Mouse (Mus musculus): ENCODE measurements around the gene Setd1b. TPM values are rescaled to one million over a fixed set of nuclear protein-coding genes. Genes with fewer than 3 reads are reported as not detected.

Setd1b gene
- total RNA-seq (2021): 10 to 100 TPM in 1 of 2 experiments, 1 to 10 TPM in 1; 7.7 to 13.0 TPM
- long read RNA-seq, experiment 1, partial matches to known transcripts: 0 of 3 reads
- long read RNA-seq, experiment 1, other reads (novel, unspliced or antisense): 3 of 3 reads
- long read RNA-seq, experiment 2, partial matches to known transcripts: 0 of 6 reads
- long read RNA-seq, experiment 2, other reads (novel, unspliced or antisense): 6 of 6 reads

DNA sequence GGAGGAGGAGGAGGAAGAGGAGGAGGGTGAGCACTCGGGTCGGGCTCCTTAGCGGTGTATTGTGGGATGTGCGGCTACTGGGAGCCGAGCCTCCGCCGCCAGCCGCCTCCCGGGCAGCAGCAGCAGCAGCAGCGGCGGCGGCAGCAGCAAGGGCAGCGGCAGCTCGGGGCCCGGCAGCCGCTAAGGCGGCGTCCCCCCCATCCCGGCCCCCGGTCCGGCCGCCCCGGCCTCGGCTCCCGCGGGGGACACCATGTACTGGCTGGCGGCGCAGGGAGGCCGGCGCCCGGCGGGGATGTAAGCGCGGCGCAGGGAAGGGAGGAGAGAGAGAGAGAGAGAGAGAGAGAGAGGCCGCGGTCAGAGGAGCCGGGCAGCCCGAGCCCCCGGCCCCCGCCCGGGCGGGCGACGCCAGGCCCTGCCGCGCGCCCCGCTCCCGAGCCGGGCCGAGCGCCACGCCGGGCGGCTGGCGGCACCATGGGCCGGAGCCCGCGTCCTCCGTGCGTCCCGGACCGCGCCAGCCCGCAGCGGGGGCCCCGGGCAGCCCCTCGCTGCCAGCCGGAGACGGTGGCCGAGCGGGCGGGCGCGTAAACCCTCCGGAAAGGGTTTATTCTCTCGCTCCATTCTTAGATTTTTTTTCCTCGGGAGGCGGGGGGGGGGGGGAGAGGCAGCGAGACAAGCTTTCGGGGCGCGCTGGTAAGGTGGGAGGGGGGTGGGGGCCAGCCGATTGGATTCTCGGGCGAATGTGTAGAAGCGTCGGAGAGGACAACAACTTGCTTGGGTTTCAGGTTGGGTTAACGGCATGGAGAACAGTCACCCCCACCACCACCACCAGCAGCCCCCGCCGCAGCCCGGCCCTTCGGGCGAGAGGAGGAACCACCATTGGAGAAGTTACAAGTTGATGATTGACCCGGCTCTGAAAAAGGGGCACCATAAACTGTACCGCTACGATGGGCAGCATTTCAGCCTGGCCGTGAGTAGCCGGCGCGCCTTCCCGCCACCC lies at the start of gene Setd1b:
TSS of gene Setd1b (plus strand) at position 33 of the 997 bp plus-strand sequence.
- DNase-seq: peak in 1 of 2 experiments; percentile 63
- intact Hi-C loops (cut with DNase I): no loop called here

DNA sequence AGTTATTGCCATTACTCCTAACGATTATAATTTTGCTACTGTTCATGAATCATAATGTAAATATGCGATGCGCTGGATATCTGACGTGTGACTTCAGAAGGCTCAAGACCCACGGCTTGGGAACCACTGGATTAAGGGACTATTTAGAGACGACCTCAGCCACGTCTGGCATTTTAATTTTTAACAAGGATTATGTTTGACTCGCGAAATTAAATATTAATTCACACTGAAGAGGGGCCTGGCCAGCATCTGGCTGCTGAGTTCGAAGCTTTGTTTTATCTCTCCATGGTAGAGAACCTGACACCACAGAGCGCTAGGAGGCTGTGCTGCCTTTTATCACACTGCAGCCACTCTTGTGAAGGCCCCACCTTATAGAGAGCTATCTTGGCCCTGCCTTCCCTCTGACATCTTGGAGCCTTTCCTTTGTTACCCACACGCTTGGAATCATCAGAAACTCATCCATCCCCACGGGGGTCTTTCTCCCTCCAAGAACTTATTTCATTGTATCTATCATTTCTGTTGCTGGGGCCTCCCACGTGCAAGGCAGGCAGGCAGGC lies 48.8 kb upstream of the Setd1b start:
- intact Hi-C loops (cut with DNase I): no loop called here
- no peak for DNase-seq

DNA sequence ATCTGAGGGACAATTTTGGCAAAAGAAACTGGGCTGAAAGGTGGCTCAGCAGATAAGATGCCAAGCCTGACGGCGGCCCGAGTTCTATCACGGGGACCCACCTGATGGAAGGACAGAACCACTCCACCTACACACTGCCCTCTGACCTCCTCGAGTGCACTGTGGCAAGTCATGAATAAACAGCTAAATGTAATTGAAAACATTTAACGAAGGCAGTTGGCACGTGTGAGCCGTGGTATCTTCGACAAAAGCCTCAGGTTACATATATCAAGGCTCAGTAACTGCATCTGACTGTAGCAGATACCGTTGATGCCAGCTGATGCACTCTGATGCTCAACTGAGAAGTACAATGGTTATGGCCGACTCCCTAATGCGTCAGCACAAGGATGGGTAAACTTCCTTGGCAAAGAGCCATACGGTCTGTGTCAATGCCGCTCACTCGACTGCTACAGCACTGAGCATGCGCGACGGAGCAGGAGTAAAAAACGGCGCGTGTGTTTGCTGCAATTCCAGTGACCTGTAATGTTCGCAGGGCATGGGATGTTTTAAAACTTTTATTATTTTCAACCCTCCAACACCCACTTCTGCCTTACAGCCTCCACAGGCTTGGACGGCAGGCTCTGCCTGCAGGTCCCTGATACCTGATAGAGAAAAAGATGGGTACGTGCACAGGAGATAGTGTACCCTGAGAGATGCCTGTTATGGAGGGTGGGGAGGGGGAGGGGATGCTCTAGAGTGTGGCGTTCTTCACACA lies 47.6 kb upstream of the Setd1b start:
- DNase-seq: no peak
- intact Hi-C loops (cut with DNase I): no loop called here

DNA sequence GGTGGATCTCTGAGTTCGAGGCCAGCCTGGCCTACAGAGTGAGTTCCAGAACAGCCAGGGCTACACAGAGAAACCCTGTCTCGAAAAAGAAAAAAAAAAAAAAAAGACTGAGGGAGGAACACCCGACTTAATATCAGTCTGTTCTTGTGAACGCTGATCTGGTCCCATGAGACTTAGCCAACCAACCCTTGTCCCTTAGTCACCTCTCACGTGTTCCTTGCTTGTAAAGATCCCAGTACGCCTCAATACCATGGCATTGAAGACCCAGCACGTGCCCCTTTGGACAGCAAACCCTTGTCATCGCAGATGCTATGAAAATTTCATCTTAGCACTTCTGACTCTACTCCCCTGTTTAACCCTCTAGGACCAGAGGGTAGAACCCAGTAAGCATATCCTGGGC lies 45.7 kb upstream of the Setd1b start:
- intact Hi-C loops (cut with DNase I): no loop called here
- no peak for DNase-seq

DNA sequence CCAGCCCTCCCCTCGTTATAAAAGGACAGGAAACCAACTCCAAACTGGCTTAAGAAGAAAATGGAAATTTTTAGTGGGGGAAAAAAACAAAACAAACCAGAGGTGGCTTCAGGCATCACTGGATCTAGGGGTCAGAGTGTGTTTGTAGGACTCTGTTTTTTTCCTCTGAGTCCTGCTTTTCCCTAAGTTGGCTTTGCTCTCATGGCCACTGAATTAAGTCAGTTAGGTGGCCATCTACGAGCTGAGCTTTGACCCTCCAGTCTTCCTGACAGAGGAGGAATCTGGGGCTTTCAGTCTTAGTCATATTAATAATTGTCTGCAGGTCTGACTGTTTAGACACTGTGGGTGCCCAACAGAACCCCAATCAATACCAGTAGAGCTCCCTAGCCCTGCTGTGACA lies 43.5 kb upstream of the Setd1b start:
- DNase-seq: no peak
- intact Hi-C loops (cut with DNase I): no loop called here

DNA sequence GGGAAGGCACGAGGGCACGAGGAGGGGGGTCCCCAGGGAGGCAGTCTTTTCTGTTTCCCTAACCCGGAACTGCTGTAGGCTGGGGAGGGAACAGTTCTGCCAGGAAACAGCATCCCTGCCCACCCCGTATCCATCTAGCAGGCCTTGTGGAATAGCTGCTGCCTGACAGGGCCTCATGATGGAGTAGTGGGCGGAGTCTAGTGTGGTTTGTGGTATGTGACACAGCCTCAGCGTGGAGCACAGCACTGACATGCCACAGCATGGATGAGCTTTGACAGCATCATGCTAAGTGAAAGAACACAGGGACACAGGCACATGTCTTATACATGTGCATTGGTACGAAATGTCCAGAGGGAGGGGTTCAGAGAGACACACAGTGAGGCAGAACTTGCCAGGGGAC lies 39.6 kb upstream of the Setd1b start:
- intact Hi-C loops (cut with DNase I): no loop called here
- DNase-seq: no peak

DNA sequence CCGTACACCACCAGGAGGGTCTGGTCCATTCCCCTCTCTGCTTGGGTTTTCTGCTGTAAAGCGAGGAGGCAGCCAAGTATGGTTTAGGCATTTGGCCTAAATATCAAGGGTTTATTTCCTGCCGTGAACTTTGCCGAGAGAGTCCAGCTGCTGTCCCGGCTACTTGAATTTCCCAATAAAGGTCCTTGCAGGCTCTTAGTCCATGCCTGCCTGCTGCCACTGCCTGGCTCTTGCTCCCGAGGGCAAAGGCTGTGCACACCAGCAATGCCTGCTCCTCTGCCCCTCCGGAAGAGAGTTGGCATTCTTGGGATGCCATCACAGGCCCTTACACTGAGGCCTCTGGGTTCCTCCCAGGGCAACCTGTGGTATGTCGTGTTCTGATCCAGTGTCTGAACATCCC lies 38.4 kb upstream of the Setd1b start:
- no peak for DNase-seq
- intact Hi-C loops (cut with DNase I): no loop called here

DNA sequence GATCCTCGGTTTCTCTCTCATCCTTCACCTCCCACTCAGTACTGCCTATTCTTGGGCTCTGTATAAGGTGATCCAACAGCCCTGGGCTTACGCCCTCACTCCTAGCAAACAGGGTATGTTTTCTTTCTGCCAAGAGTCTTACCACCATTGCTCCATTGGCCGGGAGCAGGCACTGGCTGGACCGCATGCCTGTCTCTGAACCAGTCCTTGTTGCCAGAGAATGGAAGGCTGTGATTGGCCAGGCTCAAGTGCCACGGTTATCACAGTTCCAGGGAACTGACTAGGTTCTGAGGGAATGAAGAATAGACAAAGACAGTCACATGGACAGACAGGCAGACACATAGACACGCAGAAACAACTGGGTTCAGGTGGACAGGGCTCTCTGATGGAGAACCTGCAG lies 37.2 kb upstream of the Setd1b start:
- no peak for DNase-seq

DNA sequence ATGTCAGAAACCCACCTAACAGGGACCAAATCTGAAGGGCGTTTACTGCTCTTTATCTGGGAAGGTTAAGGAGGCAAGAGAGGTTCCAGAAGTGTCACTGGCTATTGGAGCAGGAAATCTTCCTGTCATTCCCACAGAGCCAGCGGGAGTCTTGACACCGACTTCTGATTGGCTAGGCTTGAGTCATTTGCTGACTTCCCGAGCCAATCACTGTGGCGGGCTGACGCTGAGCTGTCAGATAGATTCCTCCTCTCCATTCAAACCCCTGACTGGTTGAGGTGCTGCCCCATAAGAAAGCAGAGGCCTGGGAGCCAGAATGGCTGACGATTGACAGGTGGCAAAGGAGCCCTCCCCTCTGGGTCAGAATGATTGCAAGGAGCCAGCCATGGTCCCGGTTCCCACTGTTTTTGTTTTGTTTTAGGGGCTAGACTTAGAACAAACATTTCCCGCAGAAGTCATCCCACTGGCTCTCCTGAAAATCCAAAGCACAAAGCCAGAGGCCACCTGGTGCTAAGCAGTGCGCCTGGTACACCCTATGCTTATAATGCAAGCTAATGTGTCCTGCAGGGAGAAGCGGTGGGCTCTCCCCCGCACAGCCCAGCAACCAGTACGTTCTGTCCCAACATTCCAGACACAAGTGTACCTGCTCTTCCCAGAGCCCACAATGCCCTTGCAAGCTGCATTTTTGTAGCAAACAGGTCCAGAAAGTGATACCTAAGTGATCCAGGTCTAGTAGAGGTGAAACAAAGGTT lies 32.4 kb upstream of the Setd1b start:
- intact Hi-C loops (cut with DNase I): loop anchor here (1.0 kb wide), 1 partner anchor 33 kb away; no protein-coding TSS in a partner anchor
- no peak for DNase-seq

More for the DNA sequence above, 37.2 kb upstream of the Setd1b start:
- intact Hi-C loops (cut with DNase I): no loop called here

DNA sequence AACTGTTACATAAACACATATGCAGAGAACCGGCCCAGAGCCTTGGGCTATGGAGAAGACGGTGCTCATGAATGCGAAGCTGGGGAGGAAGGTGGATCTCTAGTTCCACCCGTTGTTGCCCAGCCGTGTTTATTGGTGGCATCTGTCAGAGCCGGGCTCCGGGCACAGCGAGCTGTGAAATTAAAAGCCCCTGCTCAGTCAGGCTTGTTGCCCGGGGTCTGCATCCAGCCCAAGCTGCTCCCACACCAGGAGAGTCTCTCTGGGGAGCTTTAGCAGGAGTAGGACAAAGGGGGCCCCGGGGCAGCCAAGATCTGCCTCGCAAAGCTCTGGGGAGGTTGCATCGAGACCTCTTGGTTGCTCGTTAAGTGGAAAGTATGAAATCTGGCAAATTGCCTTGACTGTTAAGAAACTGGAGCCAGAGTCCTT lies 31.7 kb upstream of the Setd1b start:
- intact Hi-C loops (cut with DNase I): loop anchor here (1.0 kb wide), 1 partner anchor 34 kb away; no protein-coding TSS in a partner anchor

DNA sequence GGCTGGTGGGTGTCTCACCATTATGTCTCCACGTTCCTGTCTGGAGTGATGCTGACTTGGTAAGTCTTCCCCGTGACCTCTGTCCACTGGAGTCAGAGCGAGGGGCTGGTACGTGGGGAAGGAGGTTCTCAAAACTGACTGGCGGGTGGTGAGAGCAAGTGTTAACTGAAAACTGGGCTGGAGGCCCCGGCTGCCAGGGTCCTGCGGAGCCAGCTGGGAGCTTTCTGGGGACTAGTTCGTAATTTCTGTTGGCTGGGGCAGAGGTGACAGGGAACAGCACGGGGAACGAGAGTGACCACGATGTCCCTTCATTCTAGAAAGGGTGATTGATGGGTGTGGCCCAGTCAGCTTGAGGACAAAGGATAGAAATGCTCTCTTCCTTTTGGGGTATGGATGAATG lies 27.9 kb upstream of the Setd1b start:
- intact Hi-C loops (cut with DNase I): no loop called here
- DNase-seq: no peak

More for the DNA sequence above, 31.7 kb upstream of the Setd1b start:
- DNase-seq: no peak

DNA sequence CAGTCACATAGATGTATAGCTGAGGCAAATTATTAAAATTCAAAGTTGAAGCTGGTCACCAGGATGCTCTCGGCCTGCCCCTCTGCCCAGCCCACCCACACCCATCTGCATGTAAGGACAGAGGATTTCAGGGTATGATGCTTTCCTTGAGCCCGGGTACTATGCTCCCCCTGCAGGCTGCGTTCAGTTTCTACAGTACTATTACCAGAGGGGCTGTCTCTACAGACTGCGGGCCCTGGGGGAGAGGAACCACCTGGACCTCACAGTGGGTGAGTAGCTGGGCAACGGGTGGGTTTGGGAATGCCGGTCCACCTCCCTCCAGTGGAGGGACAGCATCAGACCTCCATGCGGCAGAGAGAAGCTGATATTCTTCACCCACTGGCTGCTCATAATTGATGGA lies 27.1 kb upstream of the Setd1b start:
- no peak for DNase-seq
- intact Hi-C loops (cut with DNase I): loop anchor here (5.0 kb wide), 1 partner anchor 37 kb away; no protein-coding TSS in a partner anchor

DNA sequence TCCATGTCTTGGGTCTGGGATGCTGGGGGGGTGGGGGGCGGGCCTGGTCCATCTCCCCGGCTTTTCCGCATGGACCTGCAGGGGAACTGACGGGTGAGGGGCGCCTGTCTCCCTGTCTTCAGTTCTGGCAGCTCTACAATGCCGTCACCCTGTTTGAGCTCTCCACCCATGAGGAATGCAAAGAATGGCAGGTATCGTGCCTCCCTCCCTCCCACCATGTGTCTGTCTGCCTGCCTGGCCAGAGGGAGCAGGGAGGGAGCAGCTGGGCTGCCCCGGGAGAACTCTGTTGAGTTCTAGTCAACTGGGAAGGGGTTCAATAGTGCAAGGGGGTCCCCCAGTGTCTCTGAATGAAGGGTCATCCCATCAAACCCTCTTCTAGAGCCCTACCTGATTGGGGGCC lies 25.9 kb upstream of the Setd1b start:
- DNase-seq: no peak
- intact Hi-C loops (cut with DNase I): loop anchor here (2.0 to 5.0 kb wide), 3 partner anchors 17 to 47 kb away; partner anchors contain the start of genes Rhof and Tmem120b

DNA sequence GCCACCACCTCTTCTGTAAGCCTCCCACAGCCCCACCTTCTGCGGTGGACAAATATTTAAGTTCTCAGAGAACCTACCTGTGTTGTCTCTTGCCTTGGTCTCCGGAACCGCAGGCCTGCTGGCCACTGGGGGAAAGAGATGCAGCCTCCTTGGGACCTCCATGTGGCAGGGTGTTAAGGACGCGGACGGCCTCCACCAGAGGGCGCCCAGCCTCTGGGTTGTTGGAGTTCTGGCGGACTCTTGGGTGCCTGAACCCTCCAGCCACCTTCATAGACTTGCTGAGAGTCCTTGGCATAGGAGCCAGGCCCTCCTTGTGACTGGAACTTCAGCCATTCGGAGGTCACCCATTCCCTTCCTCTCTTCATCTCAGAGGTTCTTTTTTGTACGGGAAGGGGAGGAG lies 24.7 kb upstream of the Setd1b start:
- peak; percentile 73 to 74 for DNase-seq

DNA sequence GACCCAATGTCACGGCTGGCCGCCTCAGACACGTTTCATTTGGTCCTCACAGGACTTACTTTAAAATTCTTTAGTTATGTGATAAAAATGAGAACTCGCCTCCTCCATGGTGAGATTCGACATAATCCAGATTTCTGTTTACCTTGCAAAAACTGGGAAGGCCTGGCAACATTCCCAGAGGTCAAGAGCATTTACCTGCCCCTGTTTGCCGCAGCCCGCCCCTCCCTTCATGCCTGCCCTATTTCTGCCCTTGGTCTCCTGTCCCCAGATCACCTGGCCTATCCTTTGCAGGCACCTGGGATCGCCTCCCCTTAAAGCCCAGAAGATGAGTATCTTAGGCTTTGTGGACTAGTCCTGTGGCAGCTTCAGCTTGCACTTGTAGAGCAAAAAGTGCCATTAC lies 24.2 kb upstream of the Setd1b start:
- intact Hi-C loops (cut with DNase I): loop anchor here (1.0 to 5.0 kb wide), 4 partner anchors 15 to 54 kb away; partner anchors contain the start of genes Rhof and Tmem120b
- DNase-seq: no peak

More for the DNA sequence above, 24.7 kb upstream of the Setd1b start:
- intact Hi-C loops (cut with DNase I): loop anchor here (1.0 to 5.0 kb wide), 4 partner anchors 16 to 54 kb away; partner anchors contain the start of genes Rhof and Tmem120b

DNA sequence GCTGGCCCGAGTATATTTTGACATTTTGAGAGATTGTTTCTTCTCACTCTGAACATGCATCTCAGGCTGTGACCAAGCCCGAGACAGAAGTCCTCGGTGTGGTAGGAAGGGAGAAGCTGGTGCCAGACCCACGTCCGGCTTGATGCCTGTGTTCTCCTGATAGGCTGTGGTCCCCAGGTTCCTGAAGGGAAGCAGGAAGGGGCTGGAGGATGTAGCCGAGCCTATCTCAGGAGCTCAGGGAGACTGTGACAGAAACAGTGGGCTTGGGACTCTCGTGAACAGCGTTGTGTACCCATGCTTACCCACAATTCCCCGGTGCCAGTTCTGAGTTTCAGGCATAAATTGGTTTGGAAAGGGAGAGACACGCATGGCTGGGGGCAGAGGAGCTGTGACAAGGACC lies 23.2 kb upstream of the Setd1b start:
- intact Hi-C loops (cut with DNase I): loop anchor here (5.0 kb wide), 1 partner anchor 33 kb away; no protein-coding TSS in a partner anchor

DNA sequence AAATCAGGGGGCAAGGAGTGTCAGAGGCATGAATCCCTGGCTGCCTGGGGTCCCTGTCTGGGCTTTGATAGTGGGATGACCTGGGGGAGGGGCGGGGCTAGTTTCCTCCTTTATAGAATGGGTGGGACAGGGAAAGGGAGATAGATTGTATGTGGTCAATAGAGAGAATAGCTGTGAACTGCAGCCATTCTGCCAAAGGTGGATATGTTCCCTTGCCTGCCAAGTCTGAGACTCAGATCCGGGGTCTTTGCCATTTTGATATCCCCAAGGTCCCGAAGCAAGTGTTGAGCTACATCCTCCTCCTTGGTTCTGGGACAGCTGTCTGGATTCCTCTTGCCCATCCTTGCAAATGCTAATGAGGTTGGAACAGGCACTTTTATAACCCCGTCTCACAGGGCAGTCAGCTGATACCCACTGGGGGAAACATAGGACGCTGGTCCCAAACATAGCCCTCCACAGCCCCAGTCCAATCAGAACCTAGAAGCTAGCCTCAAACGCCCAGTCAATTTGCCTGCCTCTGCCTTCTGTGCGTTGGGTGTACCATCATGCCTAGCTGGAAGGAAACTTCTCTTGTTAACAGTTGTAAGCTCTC lies 21.3 kb upstream of the Setd1b start:
- intact Hi-C loops (cut with DNase I): no loop called here
- no peak for DNase-seq

More for the DNA sequence above, 23.2 kb upstream of the Setd1b start:
- no peak for DNase-seq

DNA sequence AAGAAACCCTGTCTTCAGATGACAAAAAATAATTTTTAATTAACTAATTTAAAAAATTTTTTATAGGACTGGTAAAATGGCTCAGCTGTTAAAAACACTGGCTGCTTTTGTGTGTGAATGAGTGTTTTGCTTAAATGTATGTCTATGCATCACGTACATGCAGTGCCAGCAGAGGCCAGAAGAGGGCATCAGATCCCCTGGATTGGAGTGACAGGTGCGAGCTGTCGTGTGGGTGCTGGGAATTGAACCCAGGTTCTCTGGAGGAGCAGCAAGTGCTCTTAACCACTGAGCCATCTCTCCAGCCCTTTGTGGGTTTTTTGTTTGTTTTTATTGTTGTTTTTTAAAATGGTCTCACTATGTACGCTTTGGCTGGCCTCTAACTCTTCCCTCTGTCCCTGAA lies 19.8 kb upstream of the Setd1b start:
- DNase-seq: no peak
- intact Hi-C loops (cut with DNase I): no loop called here

DNA sequence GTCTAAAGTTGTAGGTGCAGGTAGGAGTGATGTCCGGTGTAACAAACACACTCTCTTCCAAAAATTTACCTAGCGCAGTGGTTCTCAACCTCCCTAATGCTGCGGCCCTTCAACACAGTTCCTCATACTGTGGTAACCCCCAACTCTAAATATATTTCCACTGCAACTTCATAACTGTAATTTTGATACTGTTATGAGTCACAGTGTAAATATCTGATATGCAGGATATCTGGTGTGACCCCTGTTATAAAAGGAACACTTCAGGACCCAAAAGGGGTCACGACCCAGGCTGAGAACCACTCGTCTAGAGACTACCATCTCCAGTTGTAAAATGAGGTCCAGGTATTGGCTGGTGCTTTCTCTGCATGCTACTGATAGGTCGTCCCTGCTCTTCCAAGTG lies 16.9 kb upstream of the Setd1b start:
- DNase-seq: no peak
- intact Hi-C loops (cut with DNase I): no loop called here

Data from gastrocnemius, postnatal 36 days (tissue).